Mouse (Mus musculus) midbrain, embryonic 16.5 days (tissue): ENCODE data around the gene Clec11a. TPM values are rescaled to one million over a fixed set of nuclear protein-coding genes. Genes with fewer than 3 reads are reported as not detected.

ENCODE experiments used
- ATAC-seq: fragments of 200-750 bp; cut with Nextera tagmentation; 2 replicates; pipeline ENCODE4 v1.8.0; 2017; ENCODE audit warnings: moderate TSS enrichment
- H3K27ac ChIP-seq: fragments of 300-500 bp; sonication (generic); 2 replicates; pipeline ENCODE4 v1.5.1; 2014; ENCODE audit warnings: mild to moderate bottlenecking, low read length, mixed read lengths
- H3K27me3 ChIP-seq: fragments of 300-500 bp; sonication (generic); 2 replicates; pipeline ENCODE4 v1.6.1; 2014; ENCODE audit warnings: low read depth, low read length, mixed read lengths; ENCODE audit not compliant: control insufficient read depth, insufficient read depth
- H3K36me3 ChIP-seq: fragments of 300-500 bp; sonication (generic); 2 replicates; pipeline ENCODE4 v1.6.1; 2014; ENCODE audit warnings: mild to moderate bottlenecking, low read length, moderate library complexity, mixed read lengths; ENCODE audit not compliant: control insufficient read depth, insufficient read depth
- H3K4me1 ChIP-seq: fragments of 300-500 bp; sonication (generic); 2 replicates; pipeline ENCODE4 v1.6.1; 2014; ENCODE audit warnings: mild to moderate bottlenecking, low read length, mixed read lengths; ENCODE audit not compliant: control insufficient read depth, insufficient read depth
- H3K4me2 ChIP-seq: fragments of 300-500 bp; sonication (generic); 2 replicates; pipeline ENCODE4 v1.6.1; 2014; ENCODE audit warnings: mild to moderate bottlenecking, low read length, mixed read lengths
- H3K4me3 ChIP-seq: fragments of 300-500 bp; sonication (generic); 2 replicates; pipeline ENCODE4 v1.5.1; 2014; ENCODE audit warnings: low read depth, mild to moderate bottlenecking, low read length, moderate library complexity, mixed read lengths
- H3K9ac ChIP-seq: fragments of 300-500 bp; sonication (generic); 2 replicates; pipeline ENCODE4 v1.6.1; 2014; ENCODE audit warnings: low read depth, low read length, mixed read lengths
- H3K9me3 ChIP-seq: fragments of 300-500 bp; sonication (generic); replicated peaks from 2 replicates; pipeline ENCODE4 v1.6.1; 2014; ENCODE audit warnings: mild to moderate bottlenecking, low read length, mixed read lengths; ENCODE audit not compliant: control insufficient read depth, poor library complexity, severe bottlenecking
- whole genome bisulfite sequencing: fragments of 180-500 bp; shearing (Covaris S2); extraction: QIAGEN DNeasy Blood & Tissue Kit; methylation state at CpG from one replicate; pipeline ENCODE4 v1.1.7; 2014; 5-methylcytosine and 5-hydroxymethylcytosine counted together
- polyA plus RNA-seq: library from polyadenylated mRNA; unstranded; fragments of >200 nt; fragmentation: Nextera tagmentation; extraction: Ambion mirVana; gene quantifications from 2 replicates; pipeline ENCODE4 v1.2.1, GENCODE M21; 2015

The Clec11a gene
- polyA plus RNA-seq: 4.0 and 4.2 TPM in 2 replicates

DNA sequence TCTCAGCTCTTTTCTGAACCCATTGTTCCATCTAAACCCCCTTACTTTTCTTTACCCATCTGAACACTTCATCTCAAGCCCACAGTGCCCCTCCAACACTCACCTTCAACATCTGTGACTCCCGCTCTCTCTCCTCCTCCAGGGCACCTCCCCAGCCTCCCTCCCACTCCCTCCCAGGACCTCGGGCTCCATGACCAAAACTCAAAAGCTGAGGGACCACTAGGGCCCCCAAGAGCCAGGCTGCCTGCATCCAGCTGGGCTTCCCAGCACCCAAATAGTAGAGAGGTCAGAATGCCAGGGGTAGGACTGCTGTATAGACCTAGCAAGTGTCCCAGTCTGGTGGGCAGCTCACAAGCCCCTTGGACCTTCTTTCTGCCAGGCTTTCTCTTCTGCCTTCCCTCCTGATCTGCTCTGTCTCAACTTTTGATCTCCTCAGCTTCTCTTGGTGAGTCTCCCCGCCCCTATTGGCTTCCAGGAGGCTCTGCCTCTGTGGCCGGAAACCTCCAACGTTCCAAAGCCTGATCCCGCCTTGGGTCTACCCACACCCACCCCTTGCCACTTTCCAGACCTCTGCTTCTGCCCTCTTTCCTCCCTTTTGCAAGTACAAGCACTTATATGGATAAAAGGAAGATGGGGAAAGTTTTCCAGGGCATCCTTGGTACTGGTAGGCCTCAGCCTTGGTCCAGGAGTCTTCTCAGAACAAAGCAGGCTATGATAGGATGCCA, at the start of gene Clec11a:
Gene Clec11a, minus strand, starts transcription at position 387 of the 725 bp plus-strand sequence.
- peak within 1 kb of the TSS; percentile 92 for H3K27ac ChIP-seq
- no peaks in the 10 kb centered on the region for H3K36me3 ChIP-seq
- WGBS: 62% methylated on average over 6 of the region's 6 CpGs
- H3K27me3 ChIP-seq: no peaks in the 10 kb centered on the region
- H3K9ac ChIP-seq: 0 out of 2 replicates have a peak within 1 kb of the TSS, but pooled peaks have one; percentile 11
- H3K9me3 ChIP-seq: no peaks in the 10 kb centered on the region
- H3K4me3 ChIP-seq: peak within 1 kb of the TSS; percentile 67
- peak within 1 kb of the TSS; percentile 72 for H3K4me2 ChIP-seq
- H3K4me1 ChIP-seq: peaks cover 18% of the 10 kb centered on the region
- no peak for ATAC-seq

DNA sequence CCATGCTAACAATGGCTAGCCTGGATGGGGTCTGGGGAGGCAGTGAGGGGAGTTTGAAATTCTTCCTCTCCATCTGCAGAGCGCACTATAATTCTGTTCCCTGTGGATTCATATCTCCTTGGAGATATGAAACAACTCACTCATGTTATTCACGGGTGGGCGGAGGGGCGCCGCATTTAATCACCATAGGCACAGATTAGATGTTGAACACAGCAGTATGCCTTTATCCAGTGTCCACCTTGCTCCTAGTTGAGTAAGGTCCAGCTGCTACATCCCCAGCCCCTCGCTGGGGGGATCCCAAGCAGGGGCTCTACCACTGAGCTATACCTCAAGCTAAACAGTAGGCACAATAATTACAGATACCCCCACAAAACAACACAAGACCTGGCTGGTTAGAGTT, 48.7 kb upstream of the Clec11a start:
- Histone ChIP-seq H3K4me1 (peaks cover 44% of the 10 kb centered on the region), H3K4me3 (no peak overlapping the region), H3K4me2 (no peak overlapping the region), H3K36me3 (peaks cover 18% of the 10 kb centered on the region), H3K27me3 (peaks cover 10% of the 10 kb centered on the region), H3K27ac (no peak overlapping the region), H3K9ac (no peak overlapping the region), H3K9me3 (no peaks in the 10 kb centered on the region)
- no peak for ATAC-seq
- WGBS: 43% methylated on average over 6 of the region's 6 CpGs

DNA sequence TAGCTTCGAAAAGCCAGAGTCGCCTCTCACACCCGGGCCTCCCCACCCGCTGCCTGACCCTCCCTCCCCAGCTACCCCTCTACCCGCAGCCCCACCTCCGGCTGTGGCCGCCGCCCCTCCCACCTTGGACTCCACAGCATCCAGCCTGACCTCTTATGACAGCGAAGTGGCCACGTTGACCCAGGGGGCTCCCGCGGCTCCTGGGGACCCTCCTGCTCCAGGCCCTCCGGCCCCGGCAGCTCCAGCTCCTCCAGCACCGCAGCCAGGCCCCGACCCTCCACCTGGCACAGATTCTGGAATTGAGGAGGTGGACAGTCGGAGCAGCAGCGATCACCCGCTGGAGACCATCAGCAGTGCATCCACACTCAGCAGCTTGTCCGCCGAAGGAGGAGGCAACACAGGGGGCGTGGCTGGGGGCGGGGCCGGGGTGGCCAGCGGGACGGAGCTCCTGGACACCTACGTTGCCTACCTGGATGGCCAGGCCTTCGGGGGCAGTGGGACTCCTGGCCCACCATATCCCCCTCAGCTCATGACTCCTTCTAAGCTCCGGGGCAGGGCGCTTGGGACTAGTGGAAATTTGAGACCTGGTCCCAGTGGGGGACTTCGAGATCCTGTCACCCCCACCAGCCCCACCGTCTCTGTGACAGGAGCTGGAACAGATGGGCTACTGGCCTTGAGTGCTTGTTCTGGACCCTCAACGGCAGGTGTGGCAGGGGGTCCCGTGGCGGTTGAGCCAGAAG, 47.1 kb upstream of the Clec11a start:
- WGBS: 5% methylated on average over 28 of the region's 35 CpGs
- H3K27me3 ChIP-seq: peaks cover 10% of the 10 kb centered on the region
- H3K4me3 ChIP-seq: no peak overlapping the region
- H3K4me2 ChIP-seq: no peak overlapping the region
- peaks cover 20% of the 10 kb centered on the region for H3K36me3 ChIP-seq
- ATAC-seq: no peak
- no peaks in the 10 kb centered on the region for H3K9me3 ChIP-seq
- H3K4me1 ChIP-seq: peaks cover 38% of the 10 kb centered on the region
- H3K9ac ChIP-seq: peak overlapping the region; percentile 32; the same call in 1 of the 2 replicates
- no peak overlapping the region for H3K27ac ChIP-seq

DNA sequence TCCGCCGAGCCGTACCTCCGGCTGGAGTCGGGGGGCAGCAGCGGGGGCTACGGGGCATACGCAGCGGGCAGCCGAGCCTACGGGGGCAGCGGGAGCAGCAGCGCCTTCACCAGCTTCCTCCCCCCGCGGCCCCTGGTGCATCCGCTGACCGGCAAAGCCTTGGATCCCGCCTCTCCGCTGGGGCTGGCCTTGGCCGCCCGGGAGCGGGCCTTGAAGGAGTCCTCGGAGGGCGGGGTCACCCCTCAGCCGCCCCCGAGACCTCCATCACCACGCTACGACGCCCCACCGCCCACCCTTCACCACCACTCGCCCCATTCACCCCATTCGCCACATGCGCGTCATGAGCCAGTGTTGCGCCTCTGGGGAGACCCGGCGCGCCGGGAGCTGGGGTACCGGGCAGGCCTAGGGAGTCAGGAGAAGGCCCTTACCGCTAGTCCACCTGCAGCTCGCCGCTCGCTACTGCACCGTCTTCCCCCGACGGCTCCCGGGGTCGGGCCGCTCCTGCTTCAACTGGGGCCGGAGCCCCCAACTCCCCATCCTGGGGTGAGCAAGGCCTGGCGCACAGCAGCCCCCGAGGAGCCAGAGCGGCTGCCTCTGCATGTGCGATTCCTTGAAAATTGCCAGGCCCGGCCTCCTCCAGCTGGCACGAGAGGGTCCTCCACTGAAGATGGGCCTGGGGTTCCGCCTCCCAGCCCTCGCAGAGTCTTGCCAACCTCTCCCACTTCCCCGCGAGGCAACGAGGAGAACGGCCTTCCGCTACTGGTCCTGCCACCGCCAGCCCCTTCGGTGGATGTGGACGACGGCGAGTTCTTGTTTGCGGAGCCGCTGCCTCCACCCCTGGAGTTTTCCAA, 46.3 kb upstream of the Clec11a start:
- no peak for ATAC-seq
- no peaks in the 10 kb centered on the region for H3K9me3 ChIP-seq
- WGBS: 7% methylated on average over 57 of the region's 71 CpGs
- peaks cover 10% of the 10 kb centered on the region for H3K27me3 ChIP-seq
- peak overlapping the region; percentile 40; the same call in 1 of the 2 replicates for H3K9ac ChIP-seq
- peaks cover 27% of the 10 kb centered on the region for H3K36me3 ChIP-seq
- no peak overlapping the region for H3K27ac ChIP-seq
- no peak overlapping the region for H3K4me2 ChIP-seq
- H3K4me3 ChIP-seq: no peak overlapping the region
- peaks cover 34% of the 10 kb centered on the region for H3K4me1 ChIP-seq

DNA sequence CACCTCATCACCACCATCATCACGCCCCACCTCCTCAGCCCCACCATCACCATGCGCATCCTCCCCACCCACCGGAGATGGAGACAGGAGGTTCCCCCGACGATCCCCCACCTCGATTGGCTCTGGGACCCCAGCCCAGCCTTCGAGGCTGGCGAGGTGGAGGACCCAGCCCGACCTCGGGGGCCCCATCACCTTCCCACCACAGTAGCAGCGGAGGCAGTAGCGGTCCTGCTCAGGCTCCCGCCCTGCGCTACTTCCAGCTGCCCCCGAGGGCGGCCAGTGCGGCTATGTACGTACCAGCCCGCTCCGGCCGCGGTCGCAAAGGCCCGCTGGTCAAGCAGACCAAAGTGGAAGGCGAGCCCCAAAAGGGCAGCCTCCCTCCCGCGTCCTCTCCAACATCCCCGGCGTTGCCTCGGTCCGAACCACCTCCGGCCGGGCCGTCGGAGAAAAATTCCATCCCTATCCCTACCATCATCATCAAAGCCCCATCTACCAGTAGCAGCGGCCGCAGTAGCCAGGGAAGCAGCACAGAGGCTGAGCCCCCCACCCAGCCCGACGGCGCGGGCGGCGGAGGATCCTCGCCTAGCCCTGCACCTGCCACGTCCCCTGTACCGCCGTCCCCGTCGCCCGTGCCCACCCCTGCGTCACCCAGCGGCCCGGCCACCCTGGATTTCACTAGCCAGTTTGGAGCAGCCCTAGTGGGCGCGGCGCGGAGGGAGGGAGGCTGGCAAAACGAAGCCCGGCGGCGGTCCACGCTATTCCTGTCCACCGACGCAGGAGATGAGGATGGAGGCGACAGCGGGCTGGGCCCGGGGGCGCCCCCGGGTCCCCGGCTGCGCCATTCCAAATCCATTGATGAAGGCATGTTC, 45.4 kb upstream of the Clec11a start:
- no peak overlapping the region for H3K4me2 ChIP-seq
- no peaks in the 10 kb centered on the region for H3K9me3 ChIP-seq
- peak overlapping the region; percentile 40 for H3K9ac ChIP-seq
- no peak overlapping the region for H3K27ac ChIP-seq
- peaks cover 10% of the 10 kb centered on the region for H3K27me3 ChIP-seq
- H3K4me1 ChIP-seq: peaks cover 25% of the 10 kb centered on the region
- H3K4me3 ChIP-seq: no peak overlapping the region
- 8% methylated on average over 69 of the region's 71 CpGs for WGBS
- H3K36me3 ChIP-seq: peaks cover 25% of the 10 kb centered on the region
- ATAC-seq: peak; percentile 14

DNA sequence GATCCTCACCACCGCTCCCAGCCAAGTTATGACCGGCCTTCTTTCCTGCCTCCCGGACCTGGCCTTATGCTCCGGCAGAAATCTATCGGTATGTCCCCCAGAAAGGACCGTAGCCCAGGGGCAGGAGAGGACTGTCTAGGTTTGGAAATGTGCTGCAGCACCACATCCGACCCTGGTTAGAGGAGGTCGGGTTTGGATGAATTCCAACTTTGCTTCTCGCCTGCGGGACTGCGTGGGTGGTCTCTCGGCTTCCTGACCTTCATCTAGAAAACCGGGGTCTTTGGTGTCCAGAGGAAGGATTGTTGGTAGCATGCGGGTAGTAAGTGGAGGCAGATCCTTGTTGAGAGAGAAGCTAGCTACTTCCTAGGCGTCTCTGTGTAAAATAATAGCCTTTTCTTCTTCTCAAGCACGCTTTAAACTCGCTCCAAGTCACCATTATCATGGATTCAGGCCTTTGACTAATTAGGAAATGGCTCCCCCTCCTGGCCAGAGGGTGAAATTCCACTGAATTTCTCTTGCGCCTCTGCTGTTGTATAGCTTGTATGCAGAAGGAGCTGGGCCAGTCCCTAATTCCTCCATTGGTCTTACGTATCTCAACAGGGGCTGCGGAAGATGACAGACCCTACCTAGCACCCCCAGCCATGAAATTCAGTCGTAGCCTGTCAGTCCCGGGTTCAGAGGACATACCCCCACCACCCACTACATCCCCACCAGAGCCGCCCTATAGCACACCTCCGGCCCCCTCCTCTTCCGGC, 44.4 kb upstream of the Clec11a start:
- ATAC-seq: peak; percentile 54
- peak overlapping the region; percentile 18; the same call in 1 of the 2 replicates for H3K9ac ChIP-seq
- no peaks in the 10 kb centered on the region for H3K9me3 ChIP-seq
- no peak overlapping the region for H3K4me3 ChIP-seq
- H3K27ac ChIP-seq: peak overlapping the region; percentile 41; the same call in 1 of the 2 replicates
- H3K4me1 ChIP-seq: peaks cover 25% of the 10 kb centered on the region
- H3K4me2 ChIP-seq: peak overlapping the region; percentile 32
- H3K27me3 ChIP-seq: peaks cover 10% of the 10 kb centered on the region
- peaks cover 28% of the 10 kb centered on the region for H3K36me3 ChIP-seq
- 3% methylated on average over 25 of the region's 25 CpGs for WGBS

DNA sequence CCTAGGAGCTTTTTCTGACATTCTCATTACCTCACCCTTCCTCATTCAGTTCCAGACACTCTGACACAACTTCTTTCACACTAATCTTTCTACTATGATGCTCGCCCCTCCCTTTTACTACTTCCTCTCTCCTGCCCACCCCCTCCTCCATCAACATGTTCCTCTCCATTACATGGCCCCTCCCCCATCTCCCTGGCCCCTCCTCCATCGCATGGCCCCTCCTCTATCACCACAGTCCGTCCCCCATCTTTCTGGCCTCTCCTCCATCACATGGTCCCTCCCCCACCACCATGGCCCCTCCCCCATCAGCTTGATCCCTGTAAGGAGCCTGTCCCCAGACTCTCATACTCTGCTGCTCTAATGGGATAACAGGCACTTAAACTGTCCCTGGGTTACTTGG, 42.3 kb upstream of the Clec11a start:
- Histone ChIP-seq H3K4me2 (no peak overlapping the region), H3K4me1 (peaks cover 25% of the 10 kb centered on the region), H3K9ac (no peak overlapping the region), H3K27me3 (peaks cover 9% of the 10 kb centered on the region), H3K9me3 (no peaks in the 10 kb centered on the region), H3K27ac (no peak overlapping the region), H3K36me3 (peaks cover 39% of the 10 kb centered on the region), H3K4me3 (no peak overlapping the region)
- 29% methylated on average over 3 of the region's 3 CpGs for WGBS
- no peak for ATAC-seq
